Mouse (Mus musculus) testis, postnatal 14 days (tissue): ENCODE measurements around the gene Gsg1l2.

ENCODE experiments used
- DNase-seq: peaks from one replicate; pipeline ENCODE4 v3.0.0; 2021; ENCODE audit warnings: low spot score

Gsg1l2 gene

DNA sequence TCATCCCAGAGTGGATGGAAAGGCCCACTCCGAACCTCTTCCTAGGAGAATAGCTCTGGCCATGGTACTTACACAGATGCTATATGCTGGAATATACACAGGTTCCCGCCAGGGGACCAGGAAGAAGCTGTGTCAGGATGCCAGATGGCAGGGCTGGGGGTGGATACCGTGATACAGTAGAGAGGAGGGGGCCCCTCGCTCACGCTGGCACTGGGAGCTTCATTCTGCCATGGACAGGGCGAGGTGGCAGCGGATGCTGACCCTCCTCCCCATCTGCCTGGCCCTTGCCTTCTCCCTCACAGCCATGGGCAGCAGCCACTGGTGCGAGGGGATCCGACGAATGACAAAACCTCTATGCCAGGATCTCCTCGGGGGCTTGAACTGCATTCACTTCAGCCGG is at the start of gene Gsg1l2:
TSS of gene Gsg1l2 (plus strand) at position 230 of the 400 bp plus-strand sequence.
- no peak for DNase-seq

DNA sequence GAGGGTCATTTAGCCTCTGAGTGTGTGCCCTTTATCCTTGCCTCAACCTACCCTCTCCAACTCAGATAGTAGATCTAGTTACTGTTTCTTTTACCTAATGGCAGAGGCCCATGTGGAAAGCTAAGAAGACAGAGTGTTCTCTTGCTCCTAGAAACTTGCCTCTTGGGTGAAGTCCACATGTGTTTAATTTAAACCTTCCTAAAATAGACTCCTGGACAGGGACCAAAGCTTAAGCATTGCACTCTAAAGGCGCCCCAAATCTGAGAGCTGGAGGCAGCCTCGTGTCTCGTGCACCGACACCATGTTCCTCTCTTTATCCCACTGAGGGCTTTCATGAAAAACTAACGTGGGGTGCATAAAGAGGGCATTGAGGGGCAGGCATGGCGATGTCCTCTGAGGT is 47.3 kb upstream of the Gsg1l2 start:
- DNase-seq, result no peak

DNA sequence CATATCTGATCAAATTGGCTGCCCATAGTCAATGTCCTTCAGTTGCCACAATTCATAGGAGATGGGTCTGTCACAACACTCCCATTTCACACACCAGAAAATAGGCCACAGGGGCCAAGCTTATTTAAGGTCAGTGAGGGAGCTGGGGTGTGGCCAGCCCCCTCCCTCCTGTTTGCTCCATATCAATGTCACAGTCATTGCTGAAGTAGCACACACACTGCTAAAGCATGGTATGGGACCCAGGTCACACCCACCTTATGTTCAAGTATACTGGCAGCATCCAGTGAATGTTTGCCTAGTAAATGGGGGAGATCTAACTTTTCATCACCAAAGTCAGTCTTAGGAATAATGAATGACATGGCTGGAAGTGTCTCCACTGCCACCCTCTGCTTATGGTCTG is 45.7 kb upstream of the Gsg1l2 start:
- no peak for DNase-seq

DNA sequence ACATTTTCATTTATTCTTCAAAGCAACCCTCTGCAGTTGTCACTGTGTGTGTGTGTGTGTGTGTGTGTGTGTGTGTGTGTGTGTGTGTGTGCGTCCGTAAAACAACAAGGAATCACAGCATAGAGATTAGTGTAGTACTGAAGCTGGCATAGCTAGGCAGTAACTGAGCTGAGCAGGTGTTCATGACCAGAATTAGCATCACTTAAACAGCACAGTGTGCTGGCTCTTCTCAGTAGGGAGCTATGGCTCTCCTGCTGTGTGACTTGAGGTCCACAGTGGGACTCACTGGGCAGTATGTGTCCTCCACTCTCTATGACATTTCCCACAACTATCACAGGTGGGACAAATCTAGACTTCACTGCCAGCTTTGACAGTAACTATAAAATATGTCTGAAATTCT is 43.4 kb upstream of the Gsg1l2 start:
- DNase-seq, result no peak

DNA sequence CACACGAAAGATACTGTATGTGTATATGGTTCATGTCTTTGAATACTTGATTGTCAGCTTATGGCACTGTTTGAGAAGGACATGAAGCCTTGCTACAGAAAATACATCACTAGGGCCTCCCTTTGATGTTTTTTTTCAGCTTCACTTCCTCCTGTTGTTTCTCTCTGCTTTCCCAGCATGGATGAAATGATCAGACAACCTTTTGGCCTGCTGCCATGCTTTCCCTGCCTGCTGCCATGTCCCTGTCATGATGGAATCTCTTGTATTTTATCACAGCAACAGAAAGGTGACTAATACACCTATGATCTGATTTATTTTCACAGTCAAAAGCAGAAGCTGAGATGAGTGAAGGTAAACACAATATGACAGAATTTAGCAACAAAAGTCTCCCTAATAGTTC is 40.7 kb upstream of the Gsg1l2 start:
- no peak for DNase-seq

DNA sequence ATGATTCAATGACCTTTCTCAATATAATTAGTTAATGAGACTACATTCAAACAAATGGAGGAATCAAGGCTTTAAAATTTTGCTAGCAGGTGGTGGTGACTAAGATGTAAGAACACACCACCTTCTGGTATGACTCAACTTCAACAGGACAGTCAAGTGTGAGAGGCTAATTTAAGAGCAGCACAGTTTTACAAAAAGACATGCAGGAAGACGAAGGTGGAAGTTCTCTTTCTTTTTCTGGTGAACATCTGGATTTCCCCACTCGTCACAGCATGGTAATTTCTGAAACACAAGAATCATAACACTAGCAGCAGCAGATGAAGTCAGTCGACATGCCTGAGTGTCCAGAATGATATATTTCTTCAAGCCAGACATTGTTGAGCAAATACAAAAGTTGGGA is 39.8 kb upstream of the Gsg1l2 start:
- no peak for DNase-seq

DNA sequence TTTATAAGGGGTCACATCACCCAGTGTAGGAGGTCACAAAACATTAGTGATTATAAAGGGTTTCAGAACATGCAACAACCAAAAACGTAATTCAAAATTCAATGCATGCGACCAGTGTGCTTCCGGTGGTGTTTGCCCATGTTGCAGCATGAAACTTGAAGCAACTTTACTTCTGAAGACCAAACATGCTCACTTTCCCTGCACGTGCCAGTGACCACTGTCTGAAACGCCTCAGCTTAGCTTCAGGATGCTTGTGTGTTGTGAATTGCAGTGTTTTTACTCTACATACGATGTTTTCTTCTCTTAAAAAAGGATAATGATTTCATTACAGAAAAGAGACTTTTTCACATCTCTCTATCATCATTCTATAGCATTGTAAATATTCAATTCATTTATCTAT is 36.1 kb upstream of the Gsg1l2 start:
- no peak for DNase-seq

DNA sequence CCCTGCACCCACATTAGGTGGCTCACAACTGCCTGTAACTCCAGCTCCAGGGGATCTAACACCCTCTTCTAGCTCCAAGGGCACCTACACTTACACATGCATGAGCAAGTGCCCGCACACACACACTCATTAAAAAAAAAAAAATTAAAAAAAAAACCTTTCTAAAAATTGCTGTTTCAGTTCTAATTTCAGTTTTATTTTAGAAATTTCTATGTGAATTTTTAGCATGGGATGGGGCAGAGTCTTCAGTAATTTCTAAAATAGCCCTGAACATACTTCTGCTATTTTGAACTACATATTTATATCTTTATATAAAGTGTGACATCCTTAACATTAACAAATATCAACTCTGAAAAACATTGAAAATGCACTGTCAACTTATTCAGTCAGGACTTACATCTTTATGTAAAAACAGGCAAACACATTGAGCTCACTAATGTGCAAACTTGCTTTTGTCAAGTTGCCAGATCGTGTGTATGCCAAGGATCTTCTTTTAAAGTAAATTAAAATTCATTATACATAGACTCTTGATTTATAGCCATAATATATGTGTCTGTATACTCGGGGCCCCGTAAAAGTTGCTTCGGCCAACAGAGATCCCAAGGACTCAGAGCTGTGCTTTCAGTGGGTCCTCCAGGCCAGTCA is 35.4 kb upstream of the Gsg1l2 start:
- DNase-seq, result no peak

DNA sequence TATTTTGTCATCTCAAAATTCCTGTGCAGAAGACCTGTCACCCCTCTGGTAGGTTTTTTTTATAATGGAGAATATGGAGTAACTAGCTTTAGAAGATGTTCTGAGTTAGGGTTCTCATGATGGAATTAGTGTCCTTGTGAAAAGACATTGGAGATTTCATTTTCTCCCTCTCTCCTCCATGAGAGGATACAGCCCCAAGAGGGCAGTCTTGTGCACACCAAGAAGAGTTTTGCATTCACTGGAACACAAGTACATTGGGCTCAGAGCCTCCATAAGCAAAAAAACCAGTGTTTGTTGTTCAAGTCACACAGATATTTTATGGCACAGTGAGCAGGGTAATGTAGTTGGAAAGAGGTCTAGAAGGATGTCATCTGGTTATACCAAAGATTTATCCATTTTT is 32.8 kb upstream of the Gsg1l2 start:
- DNase-seq, result no peak

DNA sequence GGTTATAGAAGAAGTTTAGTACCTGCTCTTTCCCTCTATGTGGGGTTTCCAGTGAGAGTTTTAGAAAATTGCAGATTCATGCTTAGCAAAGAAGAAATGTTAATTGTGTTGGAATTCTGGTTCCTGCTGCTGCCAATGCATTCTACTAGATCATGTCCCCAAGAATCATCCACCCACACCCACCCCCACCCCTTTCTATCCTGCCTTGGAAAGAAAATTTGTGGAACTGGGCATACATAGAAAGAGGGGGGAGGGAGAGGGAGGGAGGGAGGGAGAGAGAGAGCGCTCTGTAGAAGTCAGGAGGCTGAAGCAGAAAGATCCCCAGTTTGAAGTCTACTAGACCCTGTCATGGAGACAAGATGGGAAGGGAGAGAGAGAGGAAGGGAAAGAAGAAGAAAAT is 18.1 kb upstream of the Gsg1l2 start:
- no peak for DNase-seq

DNA sequence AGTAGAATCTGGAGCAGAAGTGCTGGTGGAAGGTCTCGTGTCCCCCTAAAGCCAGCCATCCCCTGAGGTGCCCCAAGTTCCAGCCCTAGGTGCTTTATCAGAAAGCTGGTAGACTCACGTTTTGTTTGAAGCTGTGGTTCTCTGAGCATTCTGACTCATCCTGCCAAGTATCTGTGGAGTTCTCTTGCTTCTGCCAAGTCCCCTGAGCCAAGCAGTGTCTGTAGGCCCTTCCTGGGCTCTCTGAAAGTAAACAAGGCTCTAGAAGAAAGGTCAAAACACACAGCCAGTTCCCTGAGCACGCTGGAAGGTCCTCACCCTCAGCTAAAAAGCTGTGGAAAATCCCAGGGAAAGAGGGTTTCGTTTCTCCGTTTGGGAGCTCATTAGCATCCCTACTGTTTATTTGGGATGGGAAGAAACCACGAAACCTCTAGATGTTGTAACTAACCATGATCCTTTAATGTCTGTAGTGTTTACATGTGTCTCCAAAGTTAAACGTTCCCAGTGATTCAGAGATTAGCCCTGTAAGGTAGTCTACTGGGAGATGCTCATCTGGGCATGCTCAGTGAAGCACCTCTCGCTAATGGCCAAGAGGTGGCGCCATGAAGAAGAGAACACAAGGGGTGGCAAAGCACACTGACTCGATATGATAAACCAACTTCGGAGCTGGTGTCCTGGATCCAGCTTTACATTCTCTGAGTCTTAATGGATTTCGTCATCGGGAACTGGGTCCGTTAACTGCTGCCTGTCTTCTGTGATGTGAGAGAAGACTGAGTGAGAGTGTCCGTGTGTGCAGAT is 16.8 kb upstream of the Gsg1l2 start:
- no peak for DNase-seq

DNA sequence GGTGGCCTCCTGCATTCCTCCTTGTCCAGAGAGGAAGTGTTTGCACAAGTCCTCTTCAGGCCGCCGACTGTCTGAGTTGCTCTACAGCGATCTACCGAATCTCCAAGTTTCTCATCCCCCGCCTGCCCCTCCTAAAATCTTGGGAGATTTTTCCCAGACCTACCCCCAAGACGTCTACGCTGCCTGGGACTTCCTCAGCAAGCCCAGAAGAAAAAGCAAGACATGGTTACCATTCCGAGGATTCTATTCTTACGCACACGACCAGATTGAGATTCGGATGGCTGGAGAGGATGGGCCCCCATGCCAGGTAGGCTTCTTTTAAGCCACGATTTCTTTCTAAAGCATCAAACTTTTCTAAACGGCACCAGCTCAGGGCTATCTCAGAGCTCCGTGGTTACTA is 3.4 kb upstream of the Gsg1l2 start, which contains the start of gene Glp2r:
TSS of gene Glp2r (minus strand) at position 101 of the 400 bp plus-strand sequence.
- no peak for DNase-seq

DNA sequence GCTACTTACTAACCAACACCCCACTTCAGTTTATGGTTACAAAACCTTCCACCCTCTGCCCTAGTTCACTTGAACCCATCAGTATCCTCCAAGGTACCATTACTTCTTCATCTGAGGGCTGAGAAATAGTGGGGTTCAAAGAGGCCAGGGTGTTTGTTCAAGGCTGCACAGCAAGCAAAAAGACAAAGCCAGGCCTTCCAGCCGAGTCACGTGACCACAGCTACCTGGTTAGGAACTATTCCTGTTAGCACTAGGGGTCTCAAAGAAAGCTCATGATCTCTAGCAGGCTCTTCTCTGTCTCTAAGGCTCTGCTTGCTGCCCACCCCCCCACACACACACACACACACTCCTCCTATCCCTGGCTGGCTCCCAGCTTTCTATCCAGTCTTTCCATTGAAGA is 2.7 kb upstream of the Gsg1l2 start:
- no peak for DNase-seq

DNA sequence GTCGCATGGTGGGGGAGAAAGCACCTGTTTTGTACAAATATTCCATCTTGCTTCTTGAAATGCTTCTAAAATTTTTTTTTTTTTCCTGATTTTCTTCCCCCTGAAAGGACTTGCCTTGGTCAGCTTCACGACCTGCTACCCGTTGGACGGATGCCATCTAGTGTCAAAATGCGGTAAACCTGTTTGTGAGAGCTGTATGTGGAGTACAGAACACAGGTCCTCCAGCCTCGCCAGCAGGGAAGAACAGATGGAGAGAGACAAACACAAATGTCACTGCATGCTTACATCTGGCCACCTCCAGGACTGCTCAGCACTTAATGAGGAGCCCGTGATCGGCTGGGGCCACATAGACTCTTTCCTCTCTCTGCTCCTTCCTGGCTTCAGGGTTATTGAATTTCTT is 1.8 kb upstream of the Gsg1l2 start:
- DNase-seq, result no peak

DNA sequence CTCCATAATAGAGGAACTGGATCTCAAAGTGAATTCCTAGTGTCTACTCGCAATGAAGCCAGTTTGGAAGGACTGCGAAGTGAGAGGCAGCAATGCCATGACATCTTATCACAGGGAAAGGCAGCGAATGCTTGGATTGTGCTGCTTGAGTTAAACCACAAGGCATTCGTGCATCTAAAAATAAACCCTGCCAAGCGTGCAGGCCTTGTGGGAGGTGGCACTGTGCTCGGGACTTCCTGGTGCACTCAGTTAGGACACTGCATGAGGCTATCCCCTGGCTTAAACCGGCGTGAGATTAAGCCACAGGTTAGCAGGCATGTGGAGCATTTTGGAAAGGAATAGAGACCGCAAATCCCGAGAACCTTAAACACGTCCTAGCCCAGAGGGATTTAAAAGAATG is 15.8 kb downstream of the Gsg1l2 start:
- no peak for DNase-seq

DNA sequence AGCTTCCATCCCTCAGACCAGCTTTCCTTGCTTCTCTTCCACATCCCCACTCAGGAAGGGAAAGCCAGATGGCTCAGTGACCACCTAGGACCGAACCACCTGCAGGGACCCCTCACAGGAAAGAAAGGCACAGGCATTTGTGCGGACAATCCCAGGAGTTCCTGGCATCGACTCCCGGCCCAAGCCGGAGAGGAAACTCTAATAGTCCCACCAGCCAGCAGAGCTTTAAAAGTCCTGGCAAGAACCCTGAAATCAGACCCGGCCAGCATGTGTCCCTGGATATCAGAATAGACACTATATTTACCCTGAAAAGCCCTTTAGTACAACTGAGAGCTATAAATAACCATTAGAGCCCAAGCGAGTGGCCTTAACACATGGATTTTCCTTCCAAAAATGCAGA is 23.5 kb downstream of the Gsg1l2 start, which contains the start of gene Dhrs7c:
TSS of gene Dhrs7c (plus strand) at position 257 of the 400 bp plus-strand sequence.
- no peak for DNase-seq

DNA sequence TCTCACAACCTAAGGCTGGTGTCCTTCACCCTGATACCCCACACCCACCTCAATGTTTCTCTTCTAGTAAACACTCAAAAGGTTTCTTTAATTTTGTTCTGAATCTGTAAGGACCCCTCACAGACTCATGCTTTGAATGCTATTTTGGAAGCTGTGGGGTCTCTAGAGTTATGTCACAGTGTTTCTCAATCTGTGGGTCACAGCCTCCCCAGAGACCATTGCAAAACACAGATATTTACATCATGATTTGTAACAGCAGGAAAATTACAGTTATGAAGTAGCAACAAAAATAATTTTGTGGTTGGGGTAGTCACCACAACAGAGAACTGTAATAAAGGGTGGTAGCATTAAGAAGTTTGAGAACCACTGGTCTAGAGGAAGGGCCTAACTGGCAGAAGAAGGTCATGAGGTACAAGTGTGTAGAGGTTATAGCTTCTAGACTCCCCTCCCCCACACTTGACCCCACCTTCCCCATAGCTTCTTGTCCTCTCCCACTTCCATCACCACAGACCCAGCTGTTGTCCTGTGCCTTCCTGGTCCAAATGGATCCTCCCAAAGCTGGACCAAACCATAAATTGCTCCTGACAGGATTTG is 25.8 kb downstream of the Gsg1l2 start:
- no peak for DNase-seq

DNA sequence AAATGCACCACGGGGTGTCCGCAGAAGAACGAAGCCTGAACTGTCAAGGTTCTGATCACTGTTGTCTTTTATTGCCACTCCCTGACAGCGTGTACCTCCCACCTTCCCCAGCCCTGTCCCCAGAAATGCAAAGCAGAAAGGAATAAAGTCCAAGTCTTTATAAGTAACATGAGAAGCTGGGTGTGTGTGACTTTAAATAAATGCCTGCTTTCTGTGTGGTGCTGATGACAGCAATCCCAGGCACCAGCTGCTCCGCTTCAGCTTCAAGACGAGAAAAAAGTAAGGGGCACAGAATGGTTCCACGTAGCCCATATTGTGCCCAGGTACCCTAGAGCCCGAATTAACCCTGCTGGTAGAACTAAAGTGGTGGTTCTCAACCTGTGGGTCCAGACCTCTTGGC is 26.8 kb downstream of the Gsg1l2 start:
- DNase-seq, result no peak

DNA sequence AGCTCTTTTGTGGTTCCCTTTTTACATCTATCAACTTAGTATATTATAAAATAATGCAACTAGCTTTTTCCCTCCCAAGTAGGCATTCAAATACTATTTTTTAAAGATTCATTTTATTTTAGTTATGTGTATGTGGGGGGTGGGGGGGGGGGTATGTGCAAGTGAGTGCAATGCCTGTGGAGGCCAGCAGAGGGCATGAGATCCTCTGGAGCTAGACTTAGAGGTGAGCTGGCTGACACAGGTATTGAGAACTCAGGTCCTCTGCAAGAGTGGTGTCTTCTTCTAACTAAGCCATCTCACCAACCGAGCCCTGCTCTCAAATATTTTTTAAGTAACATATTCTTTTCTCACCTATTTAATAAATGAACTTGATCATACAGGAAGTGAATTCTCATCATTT is 31.1 kb downstream of the Gsg1l2 start:
- DNase-seq, result no peak

DNA sequence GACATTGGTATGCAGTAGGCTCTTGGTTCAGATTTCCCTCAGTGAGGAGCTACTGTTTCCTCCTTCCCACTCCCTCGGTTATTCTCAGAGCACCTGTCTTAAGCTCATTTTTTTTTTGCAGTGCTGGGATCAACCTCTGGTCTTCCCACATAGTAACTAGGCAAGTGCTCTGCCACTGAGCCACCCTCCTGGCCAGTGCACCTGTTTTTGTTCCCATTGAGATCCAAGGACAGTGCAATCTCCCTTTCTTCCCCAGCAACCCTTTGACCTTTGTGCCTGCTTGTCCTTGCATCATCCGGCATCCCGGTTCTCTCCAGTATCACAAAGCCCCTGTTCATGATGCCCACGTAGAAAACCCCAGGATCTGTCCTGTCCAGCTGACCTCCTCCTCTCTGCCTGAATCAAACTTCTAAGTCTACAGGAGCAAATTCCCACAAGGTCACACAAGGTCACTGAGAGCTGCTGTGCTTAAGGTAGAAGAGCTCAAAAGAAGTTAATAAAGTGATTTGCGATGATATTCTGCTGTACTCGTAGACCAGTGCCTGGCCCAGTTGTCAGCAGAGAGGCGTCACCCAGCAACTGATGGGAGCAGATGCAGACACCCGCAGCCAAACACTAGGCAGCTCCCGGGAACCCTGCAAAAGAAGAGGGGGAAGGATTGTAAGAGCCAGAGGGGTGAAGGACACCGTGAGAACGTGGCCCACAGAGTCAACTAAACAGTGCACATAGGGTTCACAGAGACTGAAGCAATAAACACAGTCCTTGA is 32.6 kb downstream of the Gsg1l2 start:
- DNase-seq, result no peak

DNA sequence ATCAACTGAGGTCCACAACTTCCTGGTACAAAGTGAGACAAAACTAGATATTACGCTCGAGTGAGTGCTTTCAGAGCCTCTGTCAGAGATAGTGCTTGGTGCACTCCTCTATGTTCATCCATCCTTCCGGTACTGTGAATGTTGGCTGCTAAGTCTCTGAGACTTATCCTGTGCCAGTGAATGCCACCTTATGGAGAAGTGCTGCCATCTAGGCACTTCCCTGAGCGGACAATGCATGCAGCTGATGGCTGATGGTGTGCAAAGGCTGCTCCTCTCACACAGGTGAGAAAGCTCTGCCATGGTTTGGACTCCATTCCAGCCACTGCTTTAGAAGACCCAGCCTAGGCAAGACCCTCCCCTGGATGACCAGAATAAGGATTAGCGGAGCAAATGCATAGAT is 33.6 kb downstream of the Gsg1l2 start:
- no peak for DNase-seq

DNA sequence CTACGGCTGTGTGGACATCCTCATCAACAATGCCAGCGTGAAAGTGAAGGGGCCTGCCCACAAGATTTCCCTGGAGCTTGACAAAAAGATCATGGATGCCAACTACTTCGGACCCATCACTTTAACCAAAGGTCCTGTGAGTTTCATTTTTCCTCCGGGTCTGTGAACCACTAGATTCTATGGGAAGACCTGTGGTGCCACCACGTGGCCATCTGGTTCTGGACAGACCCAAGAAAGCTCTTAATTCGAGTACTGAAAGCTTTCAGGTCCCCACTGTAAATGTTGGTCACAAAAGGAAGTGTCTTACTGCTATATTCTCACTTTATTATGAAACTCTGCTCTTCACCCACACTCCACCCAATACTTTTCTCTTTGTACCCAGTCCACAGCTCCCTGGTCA is 37.1 kb downstream of the Gsg1l2 start:
- DNase-seq, result no peak

DNA sequence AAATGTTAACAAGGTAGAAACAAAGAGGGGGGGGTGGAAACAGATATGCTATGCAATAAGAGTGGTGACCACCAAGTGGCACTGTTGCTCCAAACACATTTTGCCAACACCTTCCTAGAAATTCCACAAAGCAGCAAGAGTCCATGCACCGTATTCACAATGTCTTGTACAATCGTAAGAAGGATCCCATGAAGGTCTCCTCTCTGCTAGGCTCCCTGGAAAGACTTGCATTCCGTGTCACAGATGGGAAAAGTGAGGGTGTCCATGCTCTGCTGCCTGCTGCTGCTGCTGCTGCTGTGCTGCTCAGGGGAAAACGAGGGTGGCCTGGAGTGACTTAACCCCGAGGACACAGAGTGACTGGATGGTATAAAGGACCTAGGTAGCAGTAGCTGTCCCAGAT is 45.2 kb downstream of the Gsg1l2 start:
- DNase-seq, result no peak
